Mouse (Mus musculus): ENCODE measurements at regions not wholly inside any gene's neighbourhood (a gene's known extent, or its start where the extent isn't known, plus 50 kb on each side); places are given as distances from the start of the nearest gene placed in this dataset.

DNA sequence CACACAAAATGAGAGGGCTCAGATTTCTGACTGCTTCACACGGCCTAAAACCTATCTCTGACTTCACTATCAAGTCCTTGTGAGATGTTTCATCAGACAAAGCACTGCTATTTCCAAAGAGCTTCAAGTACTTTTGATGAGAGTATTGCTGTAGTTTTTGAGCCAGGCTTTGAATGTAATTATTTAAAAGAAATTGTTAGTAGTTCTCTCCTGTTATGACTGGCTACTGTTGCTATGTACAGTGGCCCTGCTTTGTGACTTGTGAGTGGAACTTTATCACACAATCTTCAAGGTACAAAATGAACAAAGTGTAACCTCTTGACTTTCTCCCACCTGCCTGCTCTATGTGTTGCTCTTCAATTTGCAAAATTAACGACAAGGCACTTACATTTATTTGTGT lies 57.1 kb upstream of the Tcf21 start:
- no peak for TF ChIP-seq CTCF (IDR thresholded peaks at IDR 0.05; ENCODE audit: borderline replicate concordance, extremely low read depth, insufficient read depth, insufficient read length)
- no peak for TF ChIP-seq POLR2A (IDR thresholded peaks at IDR 0.05; ENCODE audit: borderline replicate concordance, extremely low read depth, insufficient read depth, insufficient read length, poor library complexity, severe bottlenecking)

Data from brain, embryonic 14.5 days (tissue).